Mouse (Mus musculus): ENCODE data around the gene Oser1. TPM values are rescaled to one million over a fixed set of nuclear protein-coding genes. Genes with fewer than 3 reads are reported as not detected.
A peak's percentile ranks its signal among the peaks of the same experiment; 100 is the strongest.

Gene Oser1
- total and polyA plus RNA-seq, 3 experiments, result 43.8 to 53.9 TPM; not detected in 1

DNA sequence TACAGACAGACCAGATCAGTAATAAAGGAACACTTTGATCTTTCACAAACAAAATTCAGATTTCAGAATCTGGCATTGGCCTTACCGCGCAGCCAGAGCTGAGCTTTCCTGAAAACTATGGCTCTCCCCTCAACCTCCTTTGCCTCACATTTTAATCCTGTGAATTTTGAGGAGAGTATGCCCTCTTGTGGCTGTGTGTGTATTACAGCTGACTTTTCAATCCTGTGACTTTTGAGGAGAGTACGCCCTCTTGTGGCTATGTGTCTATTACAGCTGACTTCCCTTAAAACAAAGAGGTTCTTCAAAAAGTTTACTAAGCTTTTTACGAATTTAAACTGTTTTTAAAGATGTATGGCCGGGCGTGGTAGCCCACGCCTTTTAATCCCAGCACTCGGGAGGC is 23.3 kb downstream of the Oser1 start:
- peak; percentile 99 for TF ChIP-seq SMC3 (IDR thresholded peaks at IDR 0.05; ENCODE audit: low read depth, low read length)
- TF ChIP-seq BHLHE40 (IDR thresholded peaks at IDR 0.05; ENCODE audit: borderline replicate concordance, low read depth, low read length), result no peak
- no peak for TF ChIP-seq MAX (IDR thresholded peaks at IDR 0.05; ENCODE audit: low read length)
- TF ChIP-seq SIN3A (IDR thresholded peaks at IDR 0.05; ENCODE audit: low read length), result peak; percentile 67; the same call in 1 of the 2 replicates
- TF ChIP-seq JUND (IDR thresholded peaks at IDR 0.05; ENCODE audit: low read depth, low read length), result peak; percentile 65; the same call in 1 of the 2 replicates
- no peak for TF ChIP-seq CHD2 (IDR thresholded peaks at IDR 0.05; ENCODE audit: low read length)
- peak; percentile 99 for TF ChIP-seq RAD21 (IDR thresholded peaks at IDR 0.05; ENCODE audit: low read depth, low read length)
- TF ChIP-seq HCFC1 (IDR thresholded peaks at IDR 0.05; ENCODE audit: low read depth, low read length), result 0 out of 2 replicates have a peak, but pooled peaks have one; percentile 34
- TF ChIP-seq ZC3H11A (IDR thresholded peaks at IDR 0.05; ENCODE audit: low read depth, low read length), result peak; percentile 100
- TF ChIP-seq ZNF384 (IDR thresholded peaks at IDR 0.05; ENCODE audit: low read depth, low read length), result peak; percentile 78
- TF ChIP-seq POLR2AphosphoS5 (IDR thresholded peaks at IDR 0.05; ENCODE audit: borderline replicate concordance, low read depth, low read length), result no peak
- no peak for TF ChIP-seq MAFK (IDR thresholded peaks at IDR 0.05; ENCODE audit: borderline replicate concordance, low read depth, low read length)
- peak in 2 of 3 experiments; percentile 55 to 83 for TF ChIP-seq CTCF (IDR thresholded peaks at IDR 0.05 in 2 of 3, conservative IDR thresholded peaks at IDR 0.05 in 1 of 3; ENCODE audit: control insufficient read depth in 1 of 3, insufficient read depth in 1 of 3, low read depth in 2 of 3, low read length in 3 of 3, poor library complexity in 1 of 3, severe bottlenecking in 1 of 3)
- TF ChIP-seq MYB (IDR thresholded peaks at IDR 0.05; ENCODE audit: low read depth, low read length), result no peak
- TF ChIP-seq TBP (IDR thresholded peaks at IDR 0.05; ENCODE audit: low read depth, low read length), result 0 out of 2 replicates have a peak, but pooled peaks have one; percentile 10
- 0 out of 2 replicates have a peak, but pooled peaks have one; percentile 13 for TF ChIP-seq GATA1 (IDR thresholded peaks at IDR 0.05; ENCODE audit: low read depth, low read length)
- Histone ChIP-seq H3K4me3 (ENCODE audit: control insufficient read depth in 1 of 2, insufficient read depth in 1 of 2, low read depth in 2 of 2, low read length in 2 of 2) (no peak overlapping the region), H3K9ac (ENCODE audit: control insufficient read depth, low read depth, low read length, poor library complexity, severe bottlenecking) (no peak overlapping the region; the same call in 1 of the 2 replicates), H3K27ac (ENCODE audit: control insufficient read depth, low read depth, low read length) (no peak overlapping the region), H3K79me2 (ENCODE audit: control insufficient read depth, insufficient read depth, low read length, poor library complexity) (no peaks in the 10 kb centered on the region), H3K36me3 (ENCODE audit: control insufficient read depth in 1 of 2, insufficient read depth in 2 of 2, low read length in 2 of 2) (no peaks in the 10 kb centered on the region; a peak in 1 of 4 replicates), H3K9me3 (replicated peaks; ENCODE audit: insufficient read depth, low read length) (no peaks in the 10 kb centered on the region), H3K4me1 (ENCODE audit: control insufficient read depth in 1 of 2, insufficient read depth in 2 of 2, low read length in 2 of 2) (no peaks in the 10 kb centered on the region), H3K27me3 (ENCODE audit: control insufficient read depth in 1 of 2, insufficient read depth in 2 of 2, low read length in 2 of 2) (no peaks in the 10 kb centered on the region)
- DNase-seq (ENCODE audit: low read depth, low spot score), result peak; percentile 87

DNA sequence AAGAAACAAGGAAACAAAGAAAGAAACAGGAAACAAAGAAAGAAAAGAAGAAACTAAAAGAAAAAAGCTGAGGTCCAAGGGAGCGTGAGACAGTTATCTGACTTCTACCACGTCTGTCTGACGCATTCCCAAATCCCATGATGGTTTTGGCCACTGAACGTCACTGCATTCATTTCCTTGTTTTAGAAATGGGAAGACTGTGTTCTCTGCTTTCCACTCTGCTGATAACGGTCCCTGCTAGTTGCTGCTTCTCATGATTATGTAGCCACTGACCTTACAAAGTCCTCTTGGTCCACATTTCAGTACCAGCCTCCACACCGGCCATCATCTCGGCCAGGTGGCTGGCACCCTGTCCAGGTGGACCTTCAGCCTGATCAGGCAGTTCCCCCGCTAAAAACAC is 25.3 kb downstream of the Oser1 start:
- TF ChIP-seq E2F4 (IDR thresholded peaks at IDR 0.05; ENCODE audit: borderline replicate concordance, low read depth, low read length) (no peak), POLR2AphosphoS5 (IDR thresholded peaks at IDR 0.05; ENCODE audit: borderline replicate concordance, low read depth, low read length) (no peak), POLR2A (IDR thresholded peaks at IDR 0.05; ENCODE audit: control insufficient read depth in 1 of 2, insufficient read depth in 1 of 2, low read depth in 1 of 2, low read length in 2 of 2, poor library complexity in 1 of 2) (no peak), SMC3 (IDR thresholded peaks at IDR 0.05; ENCODE audit: low read depth, low read length) (no peak), RAD21 (IDR thresholded peaks at IDR 0.05; ENCODE audit: low read depth, low read length) (no peak), ZKSCAN1 (IDR thresholded peaks at IDR 0.05; ENCODE audit: low read depth, low read length) (no peak), GATA1 (IDR thresholded peaks at IDR 0.05; ENCODE audit: low read depth, low read length) (no peak), NRF1 (IDR thresholded peaks at IDR 0.05; ENCODE audit: insufficient read depth, low read depth, low read length, poor library complexity, severe bottlenecking) (no peak), MYB (IDR thresholded peaks at IDR 0.05; ENCODE audit: low read depth, low read length) (no peak), EP300 (IDR thresholded peaks at IDR 0.05; ENCODE audit: low read depth in 1 of 2, low read length in 2 of 2) (no peak), HCFC1 (IDR thresholded peaks at IDR 0.05; ENCODE audit: low read depth, low read length) (no peak)
- H3K9ac ChIP-seq (ENCODE audit: control insufficient read depth, low read depth, low read length, poor library complexity, severe bottlenecking), result no peak overlapping the region
- H3K27me3 ChIP-seq (ENCODE audit: control insufficient read depth in 1 of 2, insufficient read depth in 2 of 2, low read length in 2 of 2), result no peaks in the 10 kb centered on the region
- H3K27ac ChIP-seq (ENCODE audit: control insufficient read depth, low read depth, low read length), result no peak overlapping the region
- H3K36me3 ChIP-seq (ENCODE audit: control insufficient read depth in 1 of 2, insufficient read depth in 2 of 2, low read length in 2 of 2), result no peaks in the 10 kb centered on the region
- no peaks in the 10 kb centered on the region for H3K4me1 ChIP-seq (ENCODE audit: control insufficient read depth in 1 of 2, insufficient read depth in 2 of 2, low read length in 2 of 2)
- H3K9me3 ChIP-seq (replicated peaks; ENCODE audit: insufficient read depth, low read length), result no peaks in the 10 kb centered on the region
- no peak overlapping the region for H3K4me3 ChIP-seq (ENCODE audit: control insufficient read depth in 1 of 2, insufficient read depth in 1 of 2, low read depth in 2 of 2, low read length in 2 of 2)
- no peaks in the 10 kb centered on the region for H3K79me2 ChIP-seq (ENCODE audit: control insufficient read depth, insufficient read depth, low read length, poor library complexity)
- no peak for DNase-seq (ENCODE audit: low read depth, low spot score)

All from MEL (cell line).